Mouse (Mus musculus) CH12F3 (cell line): ENCODE measurements around the gene Lrrfip1.

Experiments used
- in situ Hi-C: fragments of 300-500 bp; cut with MboI; formaldehyde crosslinking; loops from 2 replicates; pipeline ENCODE4 v1.14.3; 2020; ENCODE audit warnings: low sequenced_read_pairs

Gene Lrrfip1

DNA sequence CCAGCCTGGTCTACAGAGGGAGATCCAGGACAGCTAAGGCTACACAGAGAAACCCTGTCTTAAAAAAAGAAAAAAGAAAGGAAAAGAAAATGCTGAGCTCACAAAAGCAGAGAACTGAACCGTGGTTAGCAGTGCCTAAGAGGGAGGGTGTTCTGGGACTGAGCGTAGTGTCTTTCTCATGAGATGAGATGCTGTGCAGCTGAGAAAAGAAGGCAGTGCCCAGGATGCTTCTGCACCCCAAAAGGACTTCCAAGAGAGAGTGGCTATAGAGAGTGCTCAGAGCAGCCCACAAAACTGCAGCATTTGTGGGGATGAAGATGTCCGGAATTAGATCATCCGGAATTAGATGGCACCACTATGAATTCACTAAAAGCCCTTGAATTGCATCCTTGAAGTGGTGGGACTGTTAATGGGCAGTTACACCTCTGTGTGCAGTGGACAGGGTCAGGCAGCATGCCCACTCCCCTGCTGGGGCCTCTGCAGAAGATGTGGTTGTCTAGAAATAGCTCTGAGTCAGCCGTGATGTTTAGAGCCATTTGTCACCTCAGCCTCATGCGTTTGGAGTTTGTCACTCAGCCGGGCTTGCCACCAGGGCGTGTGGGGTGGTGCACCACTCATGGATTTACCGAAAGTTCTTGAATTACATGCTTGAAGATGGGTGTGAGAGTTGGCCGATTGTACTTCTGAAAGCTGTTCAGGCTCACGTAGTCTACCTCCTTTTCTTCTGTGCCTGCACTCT lies 23.8 kb downstream of the Lrrfip1 start:
- in situ Hi-C loops = no loop called here

DNA sequence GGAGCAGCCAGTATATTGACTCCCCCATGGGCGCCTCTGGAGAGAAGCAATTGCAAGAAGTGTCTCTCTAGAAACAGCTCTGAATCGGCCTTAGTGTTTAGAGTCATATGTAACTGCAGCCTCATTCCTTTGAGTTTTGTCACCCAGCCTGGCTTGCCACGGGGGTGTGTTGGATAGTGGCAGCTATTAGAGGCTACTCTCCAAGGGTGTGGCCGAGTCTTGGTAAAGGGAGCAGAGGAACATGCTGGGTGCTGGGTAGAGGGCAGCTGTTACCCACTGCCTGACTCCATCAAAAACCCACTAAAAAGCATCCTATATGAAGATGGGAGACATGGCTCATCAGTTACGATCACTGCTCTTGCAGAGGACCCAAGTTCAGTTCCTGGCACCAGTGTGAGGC lies 24.7 kb downstream of the Lrrfip1 start:
- in situ Hi-C loops = no loop called here

DNA sequence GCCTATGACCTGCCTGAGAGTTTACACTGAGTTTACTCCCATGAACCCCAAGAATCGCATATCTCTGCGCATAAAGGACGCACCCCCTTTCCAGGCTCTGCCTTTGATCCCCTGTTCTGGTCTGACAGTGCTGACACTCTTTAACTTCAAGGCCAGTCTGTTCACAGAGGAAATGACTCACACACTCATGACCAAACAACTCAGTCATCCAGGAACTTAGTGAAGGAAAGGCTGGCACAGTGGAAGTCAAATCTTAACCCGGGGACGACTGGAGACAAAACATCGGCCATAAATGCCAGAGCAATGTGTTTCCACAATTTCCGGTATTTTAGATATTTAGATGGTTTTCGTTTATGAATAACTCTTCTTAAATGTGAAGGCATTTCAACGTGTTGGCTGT lies 25.4 kb downstream of the Lrrfip1 start:
- in situ Hi-C loops = no loop called here

DNA sequence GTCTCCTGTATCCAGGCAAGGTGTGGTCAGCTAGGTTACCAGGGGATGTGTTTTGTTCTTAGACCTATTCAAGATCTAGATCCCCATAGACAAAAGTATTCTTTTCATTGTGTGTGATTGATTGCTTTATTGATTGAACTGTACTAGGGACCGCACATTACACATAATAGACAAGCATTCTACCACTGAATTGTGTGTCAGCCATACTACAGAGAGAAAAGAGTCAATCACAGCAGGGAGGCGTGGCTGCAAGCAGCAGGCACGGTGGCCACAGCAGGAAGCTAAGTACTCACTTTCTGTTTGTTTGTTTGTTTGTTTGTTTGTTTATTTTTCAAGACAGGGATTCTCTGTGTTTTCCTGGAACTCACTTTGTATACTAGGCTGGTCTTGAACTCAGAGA lies 25.9 kb downstream of the Lrrfip1 start:
- in situ Hi-C loops = no loop called here

DNA sequence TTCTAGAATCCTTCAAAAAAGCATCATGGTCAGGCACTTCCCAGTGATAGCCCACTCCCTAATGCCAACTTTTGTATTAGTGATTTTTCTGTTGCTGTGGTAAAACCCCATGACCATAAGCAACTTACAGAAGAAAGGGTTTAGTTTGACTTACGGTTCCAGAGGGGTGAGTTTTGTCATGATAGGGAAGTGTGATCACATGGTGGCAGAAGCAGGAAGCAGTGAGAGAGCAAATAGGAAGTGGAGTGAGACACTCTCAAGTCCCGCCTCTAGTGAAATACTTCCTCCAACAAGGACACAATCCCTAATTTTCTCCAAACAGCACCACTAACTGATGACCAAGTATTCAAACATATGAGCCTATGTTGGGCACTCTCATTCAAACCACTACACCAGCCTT lies 28.4 kb downstream of the Lrrfip1 start:
- in situ Hi-C loops = no loop called here

DNA sequence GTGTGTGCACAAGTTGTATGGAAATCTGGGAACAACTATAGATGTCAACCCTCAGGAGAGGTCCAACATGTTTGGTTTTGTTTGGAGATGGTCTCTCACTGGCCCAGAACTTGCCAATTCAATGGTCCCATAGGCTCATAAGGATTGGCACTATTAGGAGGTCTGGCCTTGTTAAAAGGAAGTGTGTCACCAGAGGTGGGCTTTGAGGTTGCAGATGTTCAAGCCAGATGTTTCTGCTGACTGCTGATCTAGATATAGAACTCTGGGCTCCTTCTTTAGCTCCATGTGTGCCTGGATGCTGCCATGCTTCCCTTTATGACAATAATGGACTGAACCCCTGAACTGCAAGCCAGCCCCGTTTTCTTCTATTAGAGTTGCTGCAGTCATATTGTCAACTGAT lies 31.8 kb downstream of the Lrrfip1 start:
- in situ Hi-C loops = no loop called here

DNA sequence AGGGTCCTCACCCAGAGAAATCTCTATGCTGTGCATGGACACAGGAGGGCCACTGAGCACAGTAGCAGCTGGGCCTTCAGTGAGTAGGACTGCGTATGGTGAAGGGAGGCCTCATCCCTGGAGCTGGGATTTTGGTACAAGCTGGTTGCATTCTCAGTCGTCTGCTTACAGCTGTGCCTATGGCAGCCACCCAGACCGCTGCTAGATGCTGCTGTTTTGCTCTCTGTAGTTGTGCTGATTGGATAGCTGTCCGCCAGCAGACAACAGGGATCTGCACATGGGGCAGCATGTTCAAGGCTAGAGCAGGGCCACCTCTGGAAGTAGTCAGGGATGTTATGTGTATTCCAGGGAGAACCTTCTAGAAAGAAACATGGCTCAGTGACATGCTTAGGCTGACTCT lies 33.0 kb downstream of the Lrrfip1 start:
- in situ Hi-C loops = no loop called here

DNA sequence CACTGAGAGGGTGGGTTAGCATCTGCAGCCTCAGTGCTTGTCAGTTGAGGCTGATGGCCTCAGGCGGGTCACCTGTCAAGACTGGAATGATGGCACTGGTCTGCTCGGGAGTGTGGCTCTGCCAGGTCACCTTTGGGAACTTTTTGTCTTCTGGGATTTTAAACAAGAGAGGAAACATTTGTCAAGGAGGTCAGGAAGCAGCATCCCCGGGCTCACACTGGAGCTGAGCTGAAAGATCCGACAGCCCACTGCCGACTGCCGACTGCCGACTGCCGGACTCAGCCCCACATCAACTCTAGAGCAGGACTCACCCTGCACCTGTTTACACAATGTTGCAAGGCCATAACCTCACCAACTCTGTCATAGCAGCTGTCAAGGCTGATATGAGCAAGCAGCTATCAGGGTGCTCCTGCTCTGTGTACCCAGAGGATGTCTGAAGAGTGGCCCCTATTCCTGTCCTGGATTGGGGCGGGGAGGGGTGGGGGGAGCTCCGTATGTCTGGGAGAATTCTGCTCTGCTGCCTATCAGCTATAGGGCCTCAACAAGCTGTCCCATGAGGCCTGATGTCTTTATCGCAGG lies 33.9 kb downstream of the Lrrfip1 start:
- in situ Hi-C loops = no loop called here

DNA sequence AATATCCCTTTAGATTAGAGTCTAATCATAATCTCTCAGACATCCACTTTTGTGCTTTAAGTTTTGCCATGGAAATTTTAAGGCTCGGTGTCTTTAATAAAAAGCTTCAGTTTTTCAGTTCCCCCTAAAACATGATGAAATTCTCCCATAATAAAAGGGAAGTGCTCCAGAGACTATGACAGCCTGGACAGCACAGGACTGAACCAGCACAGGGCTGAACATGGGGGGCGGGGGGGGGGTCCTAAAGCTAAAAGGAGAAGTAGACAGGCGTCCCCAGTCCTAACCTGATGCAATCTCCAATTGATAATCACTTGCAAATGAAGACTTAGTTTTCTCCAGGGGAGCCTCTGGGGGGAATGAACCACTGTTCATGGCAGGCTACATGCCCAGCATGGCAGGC lies 36.0 kb downstream of the Lrrfip1 start:
- in situ Hi-C loops = no loop called here

DNA sequence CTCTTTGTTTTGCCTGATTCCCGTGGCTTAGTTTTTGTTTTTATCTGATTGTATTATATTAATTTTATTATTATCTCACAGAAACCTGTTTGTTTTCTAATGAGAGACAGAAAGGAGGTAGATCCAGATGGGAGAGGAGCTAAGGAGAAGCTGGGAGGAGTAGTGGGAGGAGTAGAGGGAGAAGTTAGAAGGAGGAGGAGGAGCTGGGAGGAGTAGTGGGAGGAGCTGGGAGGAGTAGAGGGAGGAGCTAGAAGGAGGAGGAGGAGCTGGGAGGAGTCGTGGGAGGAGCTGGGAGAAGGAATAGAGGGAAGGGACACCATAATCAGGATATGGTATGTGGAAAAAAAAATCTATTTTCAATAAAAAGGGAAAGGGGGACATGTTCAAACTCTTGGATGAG lies 36.7 kb downstream of the Lrrfip1 start:
- in situ Hi-C loops = no loop called here

DNA sequence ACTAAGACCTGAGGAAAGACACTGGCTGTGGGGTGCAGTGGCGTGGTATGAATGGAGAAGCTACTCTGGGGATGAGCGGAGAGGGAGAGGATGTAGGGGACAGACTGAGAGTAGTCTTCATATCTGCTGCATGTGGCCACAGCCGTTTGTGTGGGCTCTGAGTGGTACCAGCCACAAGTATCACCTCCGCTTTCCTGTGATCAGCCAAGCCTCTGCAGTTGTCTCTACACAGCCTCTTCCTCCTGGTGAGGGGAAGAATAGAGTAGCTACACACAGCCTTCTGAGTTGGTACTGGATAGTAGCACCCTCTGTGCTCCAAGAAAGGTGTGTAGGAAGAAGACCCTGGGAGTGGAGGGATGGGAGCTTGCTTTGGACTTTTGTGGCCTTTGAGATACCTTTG lies 38.7 kb downstream of the Lrrfip1 start:
- in situ Hi-C loops = no loop called here

DNA sequence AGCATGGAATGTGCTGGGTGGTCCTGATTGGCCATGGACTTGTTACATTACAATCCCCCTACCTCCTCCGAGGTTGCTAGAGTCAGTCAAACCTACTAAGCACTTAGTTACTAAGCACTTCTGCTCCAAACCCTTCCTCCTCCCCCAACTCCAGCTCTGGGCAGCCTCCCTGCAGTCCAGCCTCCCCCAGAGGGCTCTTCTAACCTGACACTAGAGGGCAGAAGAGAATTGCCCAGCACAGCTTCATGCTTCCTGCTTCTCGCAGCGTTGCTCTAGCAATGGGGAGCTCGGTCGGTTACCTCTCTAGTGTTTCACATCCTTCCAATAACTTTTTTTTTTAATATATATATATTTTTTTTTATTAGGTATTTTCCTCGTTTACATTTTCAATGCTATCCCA lies 39.5 kb downstream of the Lrrfip1 start:
- in situ Hi-C loops = no loop called here

DNA sequence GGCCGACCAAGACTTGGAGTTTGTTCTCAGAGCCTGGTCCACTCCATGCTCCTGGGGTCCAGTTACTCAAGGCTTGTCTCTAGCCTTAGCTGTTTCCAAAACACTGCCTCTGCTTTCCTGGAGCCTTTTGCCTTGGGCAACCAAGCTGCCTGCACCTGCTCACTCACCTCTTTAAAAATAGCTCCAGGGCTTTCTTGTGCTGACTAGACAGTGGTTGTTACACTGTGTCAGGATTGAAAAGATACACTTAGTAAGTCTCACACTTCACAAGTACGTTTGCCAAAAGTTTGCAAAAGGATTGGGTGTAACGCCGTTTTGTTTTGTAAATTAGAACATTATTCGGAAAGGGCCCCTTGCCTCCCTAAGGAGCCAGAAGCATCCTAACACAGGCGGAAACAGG lies 40.0 kb downstream of the Lrrfip1 start:
- in situ Hi-C loops = no loop called here

DNA sequence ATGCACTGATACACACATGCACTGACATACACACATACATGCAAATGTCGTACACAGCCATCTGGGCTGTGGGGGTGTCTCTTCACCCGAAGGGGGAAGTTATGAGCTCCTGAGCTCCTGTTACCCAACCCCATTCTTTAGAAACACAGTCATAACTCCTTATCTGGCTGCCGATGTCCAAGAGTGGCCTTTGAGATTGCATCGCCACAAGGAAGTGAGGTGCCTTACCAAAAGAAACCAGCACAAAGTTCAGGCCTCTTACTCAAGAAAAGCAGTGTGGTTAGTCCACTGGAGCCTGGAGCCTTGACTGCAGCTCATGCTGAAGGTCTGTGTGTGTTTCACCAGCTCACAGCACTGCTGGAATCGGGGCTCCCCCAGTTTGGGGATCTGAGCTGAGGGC lies 43.1 kb downstream of the Lrrfip1 start:
- in situ Hi-C loops = no loop called here

DNA sequence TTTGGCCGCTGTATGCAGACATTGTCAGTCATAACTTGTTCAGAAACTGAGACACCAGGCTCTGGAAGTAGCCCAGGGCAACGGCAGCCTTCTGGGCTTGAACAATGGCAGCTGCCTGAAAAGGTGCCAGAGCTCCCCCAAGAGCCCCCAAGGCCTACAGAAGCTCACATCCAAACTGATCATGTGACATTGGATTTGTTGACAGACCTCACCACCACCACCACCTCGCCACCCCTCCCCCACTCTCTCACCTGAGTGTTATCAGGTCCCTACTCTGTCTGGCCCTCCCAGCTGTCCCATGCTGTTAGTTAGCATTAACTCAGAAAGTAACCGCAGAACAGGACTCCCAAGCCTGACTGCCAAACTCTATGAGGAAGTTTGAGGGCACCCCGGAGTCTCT lies 44.7 kb downstream of the Lrrfip1 start:
- in situ Hi-C loops = no loop called here

DNA sequence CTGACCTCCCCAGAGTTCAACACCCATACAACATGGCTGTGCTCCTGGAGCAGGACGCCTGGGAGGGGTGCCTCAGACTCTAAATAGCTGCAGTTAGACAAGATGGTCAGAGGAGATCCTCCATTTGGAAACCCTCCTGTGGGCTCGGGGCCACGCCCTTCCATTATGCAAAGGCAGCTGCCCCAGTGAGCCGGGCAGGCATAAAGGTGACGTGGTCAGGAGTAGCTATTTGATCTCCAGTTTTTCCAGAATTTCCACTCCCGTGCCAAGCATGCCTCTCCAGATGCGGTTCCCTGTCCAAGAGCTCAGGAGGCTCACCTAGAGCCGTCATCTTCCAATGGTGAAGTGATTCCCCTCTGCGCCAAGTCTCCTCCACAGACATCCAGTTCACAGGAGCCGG lies 45.6 kb downstream of the Lrrfip1 start:
- in situ Hi-C loops = no loop called here

DNA sequence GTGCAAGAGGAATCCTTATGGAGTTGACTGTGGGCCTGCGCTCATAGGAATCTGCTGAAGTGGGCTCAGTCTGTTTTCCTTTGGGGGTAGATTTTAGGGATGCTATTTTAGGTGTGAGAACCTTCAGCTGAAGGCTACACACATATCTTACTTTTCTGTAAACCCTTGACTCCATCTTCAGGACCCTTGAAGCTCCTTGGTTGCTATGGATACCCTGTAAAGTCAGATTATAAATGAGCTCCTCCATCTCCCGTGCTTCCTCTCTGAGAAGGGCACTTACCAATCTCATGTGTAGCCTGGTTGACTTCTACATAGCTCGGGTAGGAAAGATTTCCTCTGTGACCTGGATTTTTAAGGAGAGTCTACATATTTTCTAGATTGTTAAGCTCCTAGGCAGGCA lies 46.1 kb downstream of the Lrrfip1 start:
- in situ Hi-C loops = no loop called here

DNA sequence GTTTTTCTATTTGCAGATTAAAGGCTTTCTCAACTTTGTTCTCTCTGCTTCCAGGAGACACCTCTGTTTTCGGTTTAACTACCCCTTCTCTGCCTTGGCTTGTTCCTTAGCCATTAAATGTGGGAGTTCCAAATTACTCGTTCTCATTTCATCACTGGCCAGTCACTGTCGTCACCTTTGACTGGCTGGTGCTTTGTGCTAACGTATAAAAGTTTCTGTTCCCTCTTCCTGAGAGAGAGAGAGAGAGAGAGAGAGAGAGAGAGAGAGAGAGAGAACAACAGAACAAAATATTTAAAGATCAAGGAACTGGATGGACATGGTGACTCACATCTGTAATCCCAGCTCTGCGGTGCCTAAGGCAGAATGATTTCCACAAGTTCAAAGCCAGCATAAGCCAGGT lies 47.7 kb downstream of the Lrrfip1 start:
- in situ Hi-C loops = no loop called here

DNA sequence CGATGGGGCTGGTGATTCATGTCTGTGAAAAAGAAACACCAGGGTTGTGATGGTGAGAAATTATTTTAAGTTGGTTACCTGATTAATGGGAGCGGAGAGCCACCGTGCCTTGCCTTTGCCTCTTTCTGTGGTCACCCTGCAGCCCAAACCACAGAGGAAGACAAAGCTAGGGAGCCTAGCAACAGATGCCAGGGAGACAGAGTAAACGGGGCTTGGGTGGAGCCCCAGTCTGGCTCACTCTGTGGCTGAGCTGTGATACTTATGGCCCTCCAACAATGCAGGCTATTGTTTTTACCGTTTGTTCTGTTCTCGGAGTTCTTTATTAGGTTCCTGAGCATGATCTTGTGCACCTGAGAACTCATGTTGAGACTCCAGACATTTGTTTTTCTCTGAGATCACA lies 50.8 kb downstream of the Lrrfip1 start:
- in situ Hi-C loops = no loop called here

DNA sequence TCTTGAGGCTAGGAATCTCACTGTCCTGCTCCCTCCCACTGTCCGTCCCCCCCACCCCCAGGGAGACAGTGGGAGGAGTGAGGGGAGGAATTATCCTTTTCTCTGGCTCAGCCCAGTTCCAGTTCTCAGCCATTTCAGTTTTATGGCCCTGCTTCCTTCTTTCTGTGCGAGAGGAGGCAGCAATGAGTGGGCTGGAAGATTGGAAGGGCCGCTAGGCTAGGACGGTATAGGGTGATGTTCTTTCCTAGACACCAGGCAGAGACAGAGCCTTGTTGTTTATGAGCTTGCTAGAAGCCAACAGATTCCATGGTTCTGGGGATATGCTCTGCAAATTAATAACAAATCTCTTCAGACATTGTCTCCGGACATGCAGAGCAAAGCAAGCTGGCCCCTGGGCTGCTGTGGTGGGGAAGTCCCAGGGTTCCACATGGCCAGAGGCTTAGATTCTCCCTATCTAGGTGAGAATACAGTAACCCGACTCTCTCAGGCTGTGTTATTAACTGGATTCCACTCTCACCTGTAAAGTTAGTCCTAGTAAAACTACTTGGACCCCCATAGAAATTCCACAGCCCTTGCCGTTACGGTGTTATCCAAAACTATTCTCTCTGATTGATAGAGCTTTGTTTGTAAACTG lies 53.0 kb downstream of the Lrrfip1 start:
- in situ Hi-C loops = no loop called here

DNA sequence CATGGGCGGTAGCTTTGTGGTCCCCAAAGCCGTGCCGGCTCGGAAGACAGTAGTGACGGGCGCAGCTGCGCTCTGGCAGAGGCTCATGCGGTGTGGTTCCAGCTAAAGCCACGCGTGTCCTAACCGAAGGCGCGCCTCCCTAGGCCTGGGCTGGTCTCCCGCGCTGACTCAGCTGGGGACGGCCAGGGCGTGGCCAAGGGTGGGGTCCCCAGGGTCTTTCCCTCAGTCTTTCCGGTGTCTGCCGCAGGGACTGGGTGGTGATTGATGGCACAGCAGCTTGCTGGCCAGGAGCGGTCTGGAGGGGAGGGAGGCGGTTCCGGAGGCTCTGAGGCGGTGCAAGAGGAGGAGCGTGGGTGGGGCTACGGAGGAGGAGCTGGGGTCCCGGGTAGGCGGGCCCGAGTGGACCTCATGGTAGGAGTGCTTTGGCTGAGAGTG lies 54.2 kb downstream of the Lrrfip1 start:
- in situ Hi-C loops = no loop called here

DNA sequence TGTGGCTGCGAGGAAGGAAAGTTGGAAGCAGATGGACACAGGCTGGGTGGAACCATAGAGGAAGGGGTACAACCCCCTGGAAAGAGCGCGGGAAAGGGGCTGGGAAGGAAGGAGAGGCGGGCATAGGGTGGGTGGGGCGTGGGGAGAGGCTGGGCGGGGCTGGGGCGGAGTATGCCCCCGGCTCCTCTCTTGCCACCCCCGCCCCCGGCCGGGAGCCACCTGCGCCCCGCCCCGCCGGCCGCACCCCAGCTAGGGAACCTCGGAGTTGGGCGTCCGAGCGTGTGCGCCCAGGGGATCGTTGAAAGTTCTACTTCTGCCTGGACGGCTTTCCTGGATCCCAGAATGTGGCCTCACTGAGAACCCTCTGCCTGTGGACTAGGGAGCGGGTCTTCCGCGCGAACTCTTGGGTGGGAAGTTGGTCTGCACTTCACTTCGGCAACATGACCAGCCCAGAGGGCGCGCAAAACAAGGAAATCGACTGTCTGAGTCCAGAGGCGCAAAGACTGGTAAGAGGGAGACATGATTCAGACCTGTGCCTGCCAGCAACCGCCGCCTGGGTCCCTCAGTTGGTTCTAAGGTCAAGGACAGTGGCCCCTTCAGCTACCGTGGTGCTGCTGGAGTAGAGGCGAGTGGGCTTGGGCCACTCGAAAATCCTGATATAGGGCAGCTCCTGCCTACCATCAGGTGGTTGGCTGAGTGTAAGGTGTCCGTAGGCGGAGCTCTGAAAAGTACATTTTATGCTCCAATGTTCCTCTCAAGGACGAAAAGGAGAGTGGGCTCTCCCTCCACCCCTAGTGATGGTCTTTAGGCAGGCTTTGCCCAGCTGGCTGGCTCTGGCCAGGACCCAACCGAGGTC lies 54.9 kb downstream of the Lrrfip1 start:
- in situ Hi-C loops = no loop called here
